Mouse (Mus musculus) cerebellum, adult (tissue): Measurements from ENCODE around the gene Golt1a.

Source experiments
- ATAC-seq: cut with Nextera tagmentation; 2 replicates; pipeline ENCODE4 v1.9.2; 2017; ENCODE audit warnings: mild to moderate bottlenecking, moderate library complexity, mixed read lengths; ENCODE audit not compliant: insufficient number of reproducible peaks, low FRiP score, low TSS enrichment

The Golt1a gene

GRCm38 (mm10) chr1:133309652-133310267 is at the start of gene Golt1a:
Gene Golt1a, plus strand, starts transcription at chr1:133309800.
- no peak for ATAC-seq

GRCm38 (mm10) chr1:133262628-133263027 is 47.0 kb upstream of the Golt1a start:
- no peak for ATAC-seq

- ATAC-seq, result no peak
Measured at GRCm38 (mm10) chr1:133263134-133263533, 46.5 kb upstream of the Golt1a start.

- no peak for ATAC-seq
Measured at GRCm38 (mm10) chr1:133264367-133264766, 45.2 kb upstream of the Golt1a start.

GRCm38 (mm10) chr1:133265114-133265766 is 44.4 kb upstream of the Golt1a start:
- ATAC-seq, result no peak

- no peak for ATAC-seq
Measured at GRCm38 (mm10) chr1:133267094-133267493, 42.5 kb upstream of the Golt1a start.

GRCm38 (mm10) chr1:133267813-133268492 is 41.6 kb upstream of the Golt1a start:
- peak; percentile 19 for ATAC-seq

GRCm38 (mm10) chr1:133268503-133268902 is 41.1 kb upstream of the Golt1a start:
- ATAC-seq, result no peak

- ATAC-seq, result no peak
Measured at GRCm38 (mm10) chr1:133270336-133270735, 39.3 kb upstream of the Golt1a start.

GRCm38 (mm10) chr1:133274163-133274562 is 35.4 kb upstream of the Golt1a start:
- ATAC-seq, result no peak

GRCm38 (mm10) chr1:133276983-133277382 is 32.6 kb upstream of the Golt1a start:
- no peak for ATAC-seq

- ATAC-seq, result no peak
Measured at GRCm38 (mm10) chr1:133278539-133278938, 31.1 kb upstream of the Golt1a start.

- ATAC-seq, result no peak
Measured at GRCm38 (mm10) chr1:133278946-133279631, 30.5 kb upstream of the Golt1a start.

- ATAC-seq, result no peak
Measured at GRCm38 (mm10) chr1:133279632-133280093, 29.9 kb upstream of the Golt1a start.

GRCm38 (mm10) chr1:133280537-133280936 is 29.1 kb upstream of the Golt1a start:
- no peak for ATAC-seq

- ATAC-seq, result no peak
Measured at GRCm38 (mm10) chr1:133285907-133286306, 23.7 kb upstream of the Golt1a start.

GRCm38 (mm10) chr1:133287051-133287450 is 22.5 kb upstream of the Golt1a start:
- ATAC-seq, result no peak

- no peak for ATAC-seq
Measured at GRCm38 (mm10) chr1:133287880-133288279, 21.7 kb upstream of the Golt1a start.

- ATAC-seq, result no peak
Measured at GRCm38 (mm10) chr1:133291888-133292287, 17.7 kb upstream of the Golt1a start.

- no peak for ATAC-seq
Measured at GRCm38 (mm10) chr1:133292608-133293007, 17.0 kb upstream of the Golt1a start.

- ATAC-seq, result peak; percentile 58; the same call in 1 of the 2 replicates
Measured at GRCm38 (mm10) chr1:133296376-133296775, 13.2 kb upstream of the Golt1a start.
